Mouse (Mus musculus) myocyte (in vitro differentiated cells): ENCODE data around the gene Grhl3. TPM values are rescaled to one million over a fixed set of nuclear protein-coding genes. Genes with fewer than 3 reads are reported as not detected.

Experiments used
- H3K27me3 ChIP-seq: one replicate; pipeline ENCODE4 v1.6.1; 2011; ENCODE audit not compliant: control insufficient read depth, insufficient read depth, insufficient read length
- H3K36me3 ChIP-seq: one replicate; pipeline ENCODE4 v1.6.1; 2011; ENCODE audit not compliant: control insufficient read depth, insufficient read depth
- H3K4me2 ChIP-seq: one replicate; pipeline ENCODE4 v1.6.1; 2011; ENCODE audit warnings: low read depth, control low read depth
- H3K4me3 ChIP-seq: one replicate; pipeline ENCODE4 v1.5.1; 2011; ENCODE audit warnings: mild to moderate bottlenecking, control low read depth, moderate library complexity
- H3K79me2 ChIP-seq: one replicate; pipeline ENCODE4 v1.6.1; 2011; ENCODE audit not compliant: control insufficient read depth, insufficient read depth
- H3ac ChIP-seq: one replicate; pipeline ENCODE4 v1.6.1; 2011; ENCODE audit not compliant: control insufficient read depth, insufficient read length
- CEBPB ChIP-seq: IDR thresholded peaks from 2 replicates; pipeline ENCODE4 v1.6.1; 2011; ENCODE audit warnings: mild to moderate bottlenecking, moderate library complexity; ENCODE audit not compliant: poor library complexity, insufficient read depth, severe bottlenecking
- E2F4 ChIP-seq: IDR thresholded peaks from one replicate; pipeline ENCODE4 v1.6.1; 2011; ENCODE audit warnings: mild to moderate bottlenecking, control low read depth, moderate library complexity; ENCODE audit not compliant: insufficient read depth
- MAX ChIP-seq: IDR thresholded peaks from one replicate; pipeline ENCODE4 v1.6.1; 2011; ENCODE audit warnings: low read depth, mild to moderate bottlenecking, control low read depth
- MYOD1 ChIP-seq, 3 experiments: IDR thresholded peaks; one replicate each; pipeline ENCODE4 v1.6.1; 2011; ENCODE audit warnings: control low read depth in 2 of 3, low read depth in 2 of 3, mild to moderate bottlenecking in 2 of 3, moderate library complexity in 1 of 3; ENCODE audit not compliant: insufficient read length in 2 of 3, control insufficient read depth in 1 of 3
- MYOG ChIP-seq, 3 experiments: IDR thresholded peaks; one replicate each; pipeline ENCODE4 v1.6.1; 2011; ENCODE audit warnings: control low read depth in 2 of 3, low read depth in 2 of 3, mild to moderate bottlenecking in 2 of 3; ENCODE audit not compliant: insufficient read length in 2 of 3, control insufficient read depth in 1 of 3, insufficient read depth in 1 of 3
- POLR2A ChIP-seq: IDR thresholded peaks from one replicate; pipeline ENCODE4 v1.6.1; 2011; ENCODE audit warnings: low read depth, mild to moderate bottlenecking, control low read depth, moderate library complexity; ENCODE audit not compliant: insufficient read length
- POLR2AphosphoS2 ChIP-seq: IDR thresholded peaks from one replicate; pipeline ENCODE4 v1.6.1; 2011; ENCODE audit warnings: low read depth, control low read depth; ENCODE audit not compliant: insufficient read length
- REST ChIP-seq: IDR thresholded peaks from one replicate; pipeline ENCODE4 v1.6.1; 2011; ENCODE audit warnings: mild to moderate bottlenecking, control low read depth, moderate library complexity; ENCODE audit not compliant: insufficient read depth, insufficient read length
- SRF ChIP-seq: IDR thresholded peaks from one replicate; pipeline ENCODE4 v1.6.1; 2011; ENCODE audit warnings: low read depth; ENCODE audit not compliant: control insufficient read depth, insufficient read length
- TCF12 ChIP-seq: IDR thresholded peaks from one replicate; pipeline ENCODE4 v1.6.1; 2011; ENCODE audit warnings: mild to moderate bottlenecking, control low read depth; ENCODE audit not compliant: poor library complexity, insufficient read depth, severe bottlenecking
- TCF3 ChIP-seq: IDR thresholded peaks from one replicate; pipeline ENCODE4 v1.6.1; 2011; ENCODE audit warnings: low read depth, control low read depth; ENCODE audit not compliant: insufficient read length
- USF1 ChIP-seq: IDR thresholded peaks from one replicate; pipeline ENCODE4 v1.6.1; 2011; ENCODE audit warnings: low read depth, mild to moderate bottlenecking, control low read depth, moderate library complexity
- polyA plus RNA-seq: library from polyadenylated mRNA; unstranded; fragments of >200 nt; fragmentation: generic; extraction: Trizol; gene quantifications from one replicate; pipeline ENCODE4 v1.2.1, GENCODE M21; 2012; ENCODE audit warnings: missing spikeins

The Grhl3 gene
- polyA plus RNA-seq, 1 experiment = 0.95 TPM

DNA sequence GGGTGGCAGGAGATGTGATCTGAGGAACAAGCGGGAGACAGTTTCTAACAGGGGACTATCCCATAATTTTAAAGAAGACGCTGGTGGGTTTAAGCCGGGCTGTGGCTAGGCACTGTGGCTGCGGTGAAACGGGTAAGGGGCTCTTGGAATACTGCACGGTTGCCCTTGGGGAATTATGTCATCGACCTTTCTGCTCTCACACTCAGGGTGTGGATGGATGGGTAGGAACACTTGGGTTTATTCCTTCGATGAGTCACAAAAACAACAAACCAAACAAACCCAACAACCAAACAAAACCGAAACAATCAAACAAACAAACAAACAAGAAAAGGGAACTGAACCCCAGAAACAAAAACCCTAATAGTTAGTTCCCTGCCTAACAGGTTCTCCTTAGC lies 78.0 kb downstream of the Grhl3 start:
- peak overlapping the region; percentile 44 for H3K4me3 ChIP-seq
- no peak overlapping the region for H3ac ChIP-seq
- no peak for TF ChIP-seq MAX

DNA sequence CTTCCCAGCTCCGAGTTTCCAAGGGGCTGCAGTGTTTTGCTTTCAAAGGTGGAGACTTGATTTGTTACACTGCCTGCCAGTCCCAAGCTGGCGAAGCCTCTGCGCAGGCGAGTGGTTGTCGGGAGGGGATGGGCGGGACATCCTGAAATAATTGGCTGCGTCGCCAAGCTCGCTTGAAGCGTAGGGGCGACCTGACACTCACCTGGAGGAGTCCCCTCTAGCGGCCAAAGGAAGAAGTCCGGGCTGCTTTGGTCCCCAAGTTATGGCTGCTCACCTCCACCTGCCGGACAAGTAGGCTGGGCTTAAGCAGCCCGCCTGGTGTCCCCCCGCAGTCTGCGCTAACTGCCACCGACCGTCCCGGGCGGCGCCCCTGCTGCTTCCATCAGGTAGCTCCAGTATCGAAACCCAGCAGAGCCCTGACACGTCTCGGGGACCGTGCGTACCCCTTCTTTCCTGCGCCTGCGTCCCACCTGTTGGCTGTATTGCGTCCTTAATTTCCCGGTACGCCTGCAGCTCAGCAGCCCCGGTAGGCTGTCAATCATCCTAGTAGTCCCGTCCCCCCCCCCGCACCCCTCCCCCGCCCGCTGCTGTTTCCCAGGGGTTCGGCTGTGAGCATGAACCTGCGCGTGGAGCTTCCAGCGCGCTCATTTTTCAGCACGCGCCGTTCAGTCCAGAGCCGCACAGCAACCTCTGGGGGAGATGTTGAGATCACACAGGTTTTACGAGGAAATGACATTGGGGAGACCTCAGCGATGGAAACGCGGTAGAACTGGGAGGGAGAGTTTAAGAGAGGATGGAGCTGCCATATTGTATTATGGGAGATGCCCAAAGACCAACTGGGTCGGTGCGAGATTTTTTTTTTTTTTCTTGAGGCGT lies 78.7 kb downstream of the Grhl3 start, which contains the start of the genes Stpg1 and Nipal3:
TSS of gene Stpg1 (plus strand) at position 270 of the 876 bp plus-strand sequence.
TSS of gene Nipal3 (minus strand) at position 518 of the 876 bp plus-strand sequence.
- H3K79me2 ChIP-seq = no peaks in the 10 kb centered on the region
- TF ChIP-seq TCF3 (no peak), MYOG (IDR thresholded peaks at IDR 0.05; ENCODE audit: control insufficient read depth in 1 of 3, insufficient read depth in 1 of 3, insufficient read length in 2 of 3, low read depth in 2 of 3) (no peak), MAX (no peak), SRF (no peak), TCF12 (no peak), CEBPB (no peak), USF1 (no peak), MYOD1 (IDR thresholded peaks at IDR 0.05; ENCODE audit: control insufficient read depth in 1 of 3, insufficient read length in 2 of 3, low read depth in 2 of 3) (no peak)
- no peak within 1 kb of the TSS for H3ac ChIP-seq
- peak within 1 kb of the TSS; percentile 44 for H3K4me3 ChIP-seq
- no peaks in the 10 kb centered on the region for H3K36me3 ChIP-seq
- H3K4me2 ChIP-seq = peak within 1 kb of the TSS; percentile 82
- no peaks in the 10 kb centered on the region for H3K27me3 ChIP-seq

More for the DNA sequence above, 78.0 kb downstream of the Grhl3 start:
- Histone ChIP-seq H3K79me2 (no peaks in the 10 kb centered on the region), H3K4me2 (peak overlapping the region; percentile 82), H3K36me3 (no peaks in the 10 kb centered on the region), H3K27me3 (no peaks in the 10 kb centered on the region)

DNA sequence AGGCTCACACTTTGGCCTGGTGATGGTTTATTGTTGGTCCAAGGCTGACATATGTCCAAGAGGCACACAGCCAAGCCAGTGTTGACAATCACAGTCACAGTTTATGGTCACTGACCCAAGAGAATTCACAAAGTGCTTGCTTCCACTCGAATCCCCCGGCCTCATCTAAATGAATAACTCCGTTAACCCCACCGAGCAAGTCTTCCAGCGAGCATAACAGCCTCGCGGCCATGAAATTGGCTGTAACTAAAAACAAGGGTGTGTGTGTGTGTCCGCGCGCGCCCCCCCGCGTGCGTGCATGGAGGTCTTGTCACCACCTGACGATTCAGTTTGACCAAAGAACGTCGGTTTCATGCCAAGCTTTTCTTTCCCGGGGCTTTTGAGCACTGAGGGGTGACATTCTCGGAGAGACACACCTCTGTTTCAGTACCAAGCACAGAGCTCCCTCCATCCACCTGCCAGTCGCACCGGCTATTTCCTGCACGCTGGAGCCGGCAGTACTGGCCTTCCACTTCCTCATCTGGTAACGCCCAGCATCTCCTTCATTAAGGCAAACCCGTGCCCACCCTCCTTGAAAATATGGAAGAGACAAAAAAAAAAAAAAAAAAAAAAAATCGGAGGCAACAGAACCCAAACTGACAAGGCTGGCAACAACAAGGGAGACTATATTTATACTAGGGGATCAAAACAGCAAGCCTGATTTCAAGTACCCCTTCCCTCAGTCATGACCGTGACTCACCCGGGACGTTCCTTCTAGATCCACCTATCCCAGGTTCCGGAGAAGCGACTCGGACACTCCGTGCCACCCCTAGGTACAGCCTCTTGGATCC lies 79.5 kb downstream of the Grhl3 start:
- H3K79me2 ChIP-seq = no peaks in the 10 kb centered on the region
- no peak for TF ChIP-seq SRF
- no peak for TF ChIP-seq E2F4
- TF ChIP-seq MYOG (IDR thresholded peaks at IDR 0.05; ENCODE audit: control insufficient read depth in 1 of 3, insufficient read depth in 1 of 3, insufficient read length in 2 of 3, low read depth in 2 of 3) = no peak
- TF ChIP-seq TCF12 = no peak
- TF ChIP-seq POLR2A = no peak
- no peak for TF ChIP-seq MYOD1 (IDR thresholded peaks at IDR 0.05; ENCODE audit: control insufficient read depth in 1 of 3, insufficient read length in 2 of 3, low read depth in 2 of 3)
- no peak for TF ChIP-seq CEBPB
- TF ChIP-seq POLR2AphosphoS2 = no peak
- no peak for TF ChIP-seq MAX
- TF ChIP-seq USF1 = no peak
- no peak for TF ChIP-seq TCF3
- TF ChIP-seq REST = no peak
- no peaks in the 10 kb centered on the region for H3K27me3 ChIP-seq
- H3K4me3 ChIP-seq = peak overlapping the region; percentile 44
- H3ac ChIP-seq = no peak overlapping the region
- H3K4me2 ChIP-seq = peak overlapping the region; percentile 82
- no peaks in the 10 kb centered on the region for H3K36me3 ChIP-seq

DNA sequence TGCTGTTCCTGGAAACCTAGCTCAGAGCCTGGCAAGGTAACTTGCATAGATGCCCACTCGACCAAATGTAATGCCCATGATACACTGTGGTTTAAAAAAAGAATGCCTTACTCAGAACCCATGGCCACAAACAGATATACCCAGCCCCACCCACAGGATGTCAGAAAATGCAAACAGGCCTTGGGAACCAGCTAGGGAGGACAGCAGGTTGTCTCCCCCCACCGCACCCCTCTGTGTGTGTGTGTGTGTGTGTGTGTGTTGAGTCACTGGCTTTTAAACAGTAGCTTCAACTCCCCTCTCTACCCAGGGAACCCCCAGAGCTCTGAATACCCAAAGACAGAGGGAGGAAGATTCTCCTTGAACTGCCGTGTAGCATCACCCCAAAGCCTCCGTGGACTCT lies 80.2 kb downstream of the Grhl3 start:
- Histone ChIP-seq H3K27me3 (peaks cover 1% of the 10 kb centered on the region), H3ac (no peak overlapping the region), H3K4me2 (peak overlapping the region; percentile 82), H3K4me3 (peak overlapping the region; percentile 44), H3K79me2 (no peaks in the 10 kb centered on the region), H3K36me3 (no peaks in the 10 kb centered on the region)
- TF ChIP-seq USF1 (no peak), CEBPB (no peak), POLR2AphosphoS2 (no peak), TCF12 (no peak), MAX (no peak), SRF (no peak), POLR2A (no peak), REST (no peak), MYOG (IDR thresholded peaks at IDR 0.05; ENCODE audit: control insufficient read depth in 1 of 3, insufficient read depth in 1 of 3, insufficient read length in 2 of 3, low read depth in 2 of 3) (no peak), TCF3 (no peak)

Other genes starting within 250 kb of the Grhl3 start
- 41.3 TPM for gene Srrm1, start 220.3 kb downstream of the Grhl3 start, polyA plus RNA-seq
- gene Ncmap, start 175.4 kb downstream of the Grhl3 start, polyA plus RNA-seq = 0.04 TPM
- gene Rcan3, start 139.8 kb downstream of the Grhl3 start, polyA plus RNA-seq = 9.2 TPM
- gene Stpg1, start 78.8 kb downstream of the Grhl3 start, polyA plus RNA-seq = not detected
- gene Nipal3, start 78.6 kb downstream of the Grhl3 start, polyA plus RNA-seq = 5.1 TPM
- not detected for gene Ifnlr1, start 112.7 kb upstream of the Grhl3 start, polyA plus RNA-seq
- gene Il22ra1, start 154.5 kb upstream of the Grhl3 start, polyA plus RNA-seq = 0.04 TPM
- gene Myom3, start 186.1 kb upstream of the Grhl3 start, polyA plus RNA-seq = 97.1 TPM